Mouse (Mus musculus) hindlimb bud, embryonic 11.5 days (tissue): ENCODE data around the gene Zfp853.

Source experiments
- DNase-seq: peaks from one replicate; pipeline ENCODE4 v3.0.0-alpha.2; 2012; ENCODE audit warnings: low read depth, low spot score; ENCODE audit errors: extremely low spot score

The Zfp853 gene

DNA sequence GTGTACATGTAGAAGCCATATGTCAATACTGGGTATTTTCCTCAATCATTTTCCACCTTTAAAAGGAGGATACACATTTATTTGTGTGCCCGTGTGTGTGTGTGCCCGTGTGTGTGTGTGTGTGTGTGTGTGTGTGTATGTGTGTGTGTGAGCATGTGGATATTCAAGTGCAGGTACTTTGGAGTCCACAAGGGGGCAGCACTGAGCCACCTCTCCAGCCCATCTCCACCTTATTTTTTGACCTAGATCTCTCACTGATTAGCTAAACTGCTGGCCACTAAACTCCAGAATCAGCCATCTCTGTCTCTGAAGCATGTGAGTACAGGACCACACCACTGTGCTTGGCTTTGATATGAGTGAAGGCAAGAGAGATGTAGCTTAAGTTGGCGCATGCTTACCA lies 1.4 kb upstream of the Zfp853 start:
- no peak for DNase-seq

DNA sequence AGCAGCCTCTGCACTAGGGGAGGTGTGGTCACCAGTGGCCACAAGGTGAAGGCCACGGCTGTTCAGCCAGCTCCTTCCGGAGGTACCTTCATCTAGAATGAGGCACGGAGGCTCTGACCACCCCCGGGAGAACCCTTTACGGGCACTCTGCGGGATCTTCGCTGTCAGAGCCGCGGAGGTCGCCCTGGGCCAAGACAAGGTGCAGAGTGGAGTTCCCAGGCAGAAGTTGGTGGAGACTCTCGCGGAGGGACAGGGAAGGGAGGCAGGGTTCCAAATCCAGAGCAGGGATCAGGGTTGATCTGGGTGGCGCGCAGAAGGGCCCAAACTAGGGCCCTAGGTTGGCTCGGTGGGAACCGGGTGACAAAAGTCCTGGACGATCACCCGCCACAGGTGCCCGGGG lies 544 bp downstream of the Zfp853 start:
- no peak for DNase-seq

DNA sequence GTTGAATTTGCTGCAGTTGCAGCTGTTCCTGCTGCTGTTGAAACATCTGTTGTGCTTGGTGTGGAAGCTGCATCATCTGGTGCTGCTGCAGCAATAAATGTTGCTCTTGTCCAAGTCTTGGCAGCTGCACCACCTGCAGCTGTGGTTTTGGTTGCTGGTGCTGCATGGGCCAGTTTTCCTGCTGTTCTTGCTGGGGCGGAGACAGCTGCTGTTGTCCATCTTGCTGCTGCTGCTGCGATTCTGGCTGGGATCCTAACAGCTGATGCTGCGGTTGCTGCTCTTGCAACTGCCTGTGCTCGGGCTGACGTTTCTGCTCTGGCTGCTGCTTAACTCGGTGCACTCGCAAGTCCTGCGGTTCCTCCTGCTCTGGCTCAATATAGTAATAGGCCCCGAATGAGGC lies 4.1 kb downstream of the Zfp853 start:
- no peak for DNase-seq

DNA sequence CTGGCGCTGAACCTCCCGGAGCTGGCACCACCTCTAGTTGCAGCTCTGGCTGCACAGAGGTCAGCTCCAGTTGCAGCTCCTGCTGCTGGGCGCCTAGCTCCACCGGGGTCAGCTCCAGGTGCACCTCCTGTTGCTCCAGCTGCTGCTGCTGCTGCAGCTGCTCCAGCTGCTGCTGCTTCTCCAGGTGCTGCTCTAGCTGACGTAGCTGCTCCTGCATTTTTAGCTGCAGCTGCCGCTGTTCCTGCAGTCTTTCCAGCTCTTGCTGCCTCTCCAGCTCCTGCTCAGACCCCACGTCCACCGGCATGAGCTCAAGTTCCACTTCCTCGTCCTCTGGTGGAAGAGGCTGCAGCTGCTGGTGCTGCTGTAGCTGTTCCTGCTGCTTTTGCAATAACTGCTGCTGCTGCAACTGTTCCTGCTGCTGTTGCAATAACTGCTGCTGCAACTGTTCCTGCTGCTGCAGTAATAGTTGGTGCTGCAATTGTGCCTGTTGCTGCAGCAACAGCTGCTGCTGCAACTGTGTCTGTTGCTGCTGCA lies 5.0 kb downstream of the Zfp853 start:
- DNase-seq: no peak

DNA sequence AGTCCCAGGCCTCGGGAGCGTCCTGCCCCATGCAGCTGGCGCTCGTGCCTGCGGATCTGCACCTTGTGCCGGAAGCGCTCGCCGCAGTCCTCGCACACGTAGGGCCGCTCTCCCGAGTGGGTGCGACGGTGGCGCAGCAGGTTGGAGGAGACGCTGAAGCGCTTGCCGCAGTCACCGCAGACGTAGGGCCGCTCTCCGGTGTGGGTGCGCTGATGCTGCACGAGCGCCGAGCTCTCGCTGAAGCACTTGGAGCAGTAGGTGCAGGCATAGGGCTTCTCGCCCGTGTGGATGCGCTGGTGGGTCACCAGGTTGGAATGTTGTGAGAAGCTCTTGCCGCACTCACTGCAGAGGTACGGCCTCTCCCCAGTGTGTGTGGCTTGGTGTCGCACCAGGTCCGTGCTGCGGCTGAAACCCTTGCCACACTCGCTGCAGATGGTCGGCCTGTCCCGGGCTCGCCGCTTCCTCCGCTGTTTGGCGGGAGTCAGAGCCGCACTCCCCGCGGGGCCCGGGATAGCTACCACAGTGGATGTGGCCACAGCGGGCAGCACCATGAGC lies 5.6 kb downstream of the Zfp853 start:
- no peak for DNase-seq

DNA sequence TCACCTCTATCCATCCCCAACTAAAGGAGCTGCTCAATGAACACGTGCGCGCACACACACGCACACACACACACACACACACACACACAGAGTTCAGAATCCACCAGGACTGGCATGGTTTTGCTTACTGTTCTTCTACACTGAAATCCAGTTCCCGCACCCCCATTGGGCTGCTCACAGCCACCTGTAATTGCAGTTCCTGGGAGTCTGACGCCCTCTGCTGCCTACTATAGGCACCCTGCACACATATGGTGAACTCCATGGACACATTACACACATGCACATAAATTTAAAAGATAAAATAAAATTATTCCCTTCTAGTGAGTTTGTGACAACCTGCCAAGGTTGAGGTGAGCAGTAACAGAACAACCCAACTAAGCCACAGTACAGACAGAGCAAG lies 8.7 kb downstream of the Zfp853 start:
- no peak for DNase-seq

DNA sequence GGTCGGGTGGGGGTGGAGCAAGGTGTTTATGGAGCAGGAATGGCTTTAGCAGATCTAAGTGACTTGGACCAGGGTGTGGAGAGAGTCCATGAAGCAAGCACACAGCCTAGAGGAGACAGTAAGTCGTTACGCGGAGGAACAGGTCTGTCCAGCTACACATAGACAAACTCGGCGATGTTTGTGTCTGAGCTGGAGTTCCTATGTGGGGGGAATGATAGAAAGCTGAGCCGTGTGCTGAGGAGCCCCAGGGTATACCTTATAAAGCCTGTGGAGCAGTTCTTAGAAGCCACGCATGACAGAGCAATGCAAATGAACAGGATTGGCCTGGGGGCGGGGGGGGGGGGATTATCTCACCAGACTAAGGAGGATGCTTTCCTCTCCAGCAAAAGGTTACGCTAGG lies 14.2 kb downstream of the Zfp853 start:
- no peak for DNase-seq

DNA sequence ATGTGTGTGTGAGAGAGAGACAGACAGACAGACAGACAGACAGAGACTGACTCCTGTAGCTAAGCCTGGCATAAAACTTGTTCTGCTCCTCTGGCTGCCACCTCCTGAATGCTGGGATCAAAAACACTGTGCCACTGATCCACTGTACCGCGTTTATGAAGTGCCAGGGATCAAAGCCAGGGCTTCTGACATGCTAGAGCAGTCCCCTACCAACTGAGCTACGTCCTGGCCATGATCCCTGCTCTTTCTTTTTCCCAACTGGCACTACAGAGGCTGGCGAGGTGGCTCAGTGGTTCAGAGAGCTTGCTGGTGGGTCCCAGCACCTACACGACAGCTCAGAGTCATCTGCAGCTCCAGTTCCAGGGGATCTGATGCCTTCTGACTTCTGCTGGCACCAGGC lies 17.7 kb downstream of the Zfp853 start:
- no peak for DNase-seq

DNA sequence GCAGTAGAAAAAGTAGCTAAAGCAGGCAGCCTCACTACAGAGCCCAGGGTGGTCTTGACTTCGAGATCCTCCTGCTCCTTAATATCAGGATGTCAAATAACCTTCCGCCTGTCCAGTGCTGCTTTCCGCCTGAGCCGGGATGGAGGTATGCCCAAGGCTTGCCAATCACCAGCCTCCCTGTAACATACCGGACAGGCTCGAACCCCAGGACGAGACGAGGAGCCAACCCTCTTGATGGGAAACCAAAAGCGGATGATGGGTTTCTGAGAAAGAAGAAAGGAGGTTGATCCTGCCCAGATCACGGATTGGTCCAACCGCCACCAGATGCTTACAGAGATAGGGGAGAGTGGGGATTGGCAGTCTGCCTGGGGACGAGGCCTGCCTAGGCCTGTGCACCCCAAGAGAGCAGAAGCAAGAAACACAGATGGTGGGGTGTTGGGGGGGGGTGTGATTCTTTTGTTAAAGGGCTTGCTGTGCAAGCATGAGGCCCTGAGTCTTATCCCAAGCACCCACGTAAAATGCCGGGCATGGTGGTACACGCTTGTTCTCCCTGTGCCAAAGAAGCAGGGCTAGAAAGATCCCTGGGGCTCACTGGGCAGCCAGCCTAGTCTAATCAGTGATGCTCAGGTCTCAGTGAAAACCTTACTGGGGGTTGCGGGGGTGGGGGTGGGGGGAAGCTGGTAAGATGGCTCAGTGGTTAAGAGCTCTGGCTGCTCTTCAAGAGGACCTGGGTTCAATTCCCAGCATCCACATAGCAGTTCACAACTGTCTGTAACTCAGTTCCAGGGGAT lies 20.7 kb downstream of the Zfp853 start:
- no peak for DNase-seq

DNA sequence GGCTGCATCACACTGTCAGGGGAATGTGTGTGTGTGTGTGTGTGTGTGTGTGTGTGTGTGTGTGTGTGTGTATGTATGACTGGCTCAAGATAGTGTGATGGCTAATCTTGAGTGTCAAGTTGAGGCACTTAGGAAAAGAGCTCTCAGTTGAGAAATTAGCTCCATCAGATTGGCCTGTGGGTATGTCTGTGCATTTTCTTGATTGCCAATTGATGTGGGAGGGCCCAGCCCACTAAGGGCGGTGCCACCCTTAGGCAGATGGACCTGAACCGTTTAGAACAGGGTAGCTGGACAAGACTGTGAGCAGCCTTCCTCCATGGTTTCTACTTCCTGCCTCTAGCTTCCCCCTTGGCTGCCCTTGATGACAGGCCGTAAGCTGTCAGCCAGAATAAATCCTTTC lies 21.3 kb downstream of the Zfp853 start:
- DNase-seq: no peak

DNA sequence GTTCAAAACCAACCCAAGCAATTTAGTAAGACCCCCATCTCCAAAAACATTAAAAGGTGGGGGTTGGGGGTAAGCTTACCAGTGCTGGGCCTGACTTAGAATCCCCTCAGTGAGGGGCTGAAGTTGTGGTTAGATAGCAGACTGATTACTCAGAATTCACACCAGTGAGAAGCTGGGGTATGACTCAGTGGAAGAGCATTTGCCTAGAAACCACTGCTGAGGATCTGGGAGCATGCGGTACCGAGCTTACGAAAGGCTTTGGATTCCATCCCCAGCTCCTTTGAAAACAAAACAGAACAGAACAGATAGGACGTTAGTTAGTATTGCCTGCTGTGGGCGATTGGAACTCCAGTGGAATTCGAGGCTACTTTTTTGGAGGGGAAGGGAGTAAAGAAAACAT lies 21.8 kb downstream of the Zfp853 start:
- no peak for DNase-seq

DNA sequence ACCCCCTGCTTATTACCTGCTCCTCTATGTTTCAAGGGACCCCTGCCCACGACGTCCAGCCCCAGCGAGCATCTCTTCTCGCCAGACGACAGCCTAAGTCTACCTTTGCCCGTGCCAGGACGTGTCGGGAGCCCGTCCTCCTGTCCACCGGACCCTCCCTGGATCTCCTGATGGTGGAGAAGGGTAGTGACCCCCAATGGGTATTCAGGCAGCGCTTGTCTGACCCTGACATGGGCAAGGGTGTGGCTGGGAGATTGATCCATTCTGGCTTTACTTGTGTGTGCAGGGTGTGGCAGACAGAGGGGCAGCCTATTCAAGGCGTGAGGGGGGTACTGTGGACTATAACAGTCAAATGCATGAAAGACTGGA lies 23.3 kb downstream of the Zfp853 start:
- DNase-seq: no peak

DNA sequence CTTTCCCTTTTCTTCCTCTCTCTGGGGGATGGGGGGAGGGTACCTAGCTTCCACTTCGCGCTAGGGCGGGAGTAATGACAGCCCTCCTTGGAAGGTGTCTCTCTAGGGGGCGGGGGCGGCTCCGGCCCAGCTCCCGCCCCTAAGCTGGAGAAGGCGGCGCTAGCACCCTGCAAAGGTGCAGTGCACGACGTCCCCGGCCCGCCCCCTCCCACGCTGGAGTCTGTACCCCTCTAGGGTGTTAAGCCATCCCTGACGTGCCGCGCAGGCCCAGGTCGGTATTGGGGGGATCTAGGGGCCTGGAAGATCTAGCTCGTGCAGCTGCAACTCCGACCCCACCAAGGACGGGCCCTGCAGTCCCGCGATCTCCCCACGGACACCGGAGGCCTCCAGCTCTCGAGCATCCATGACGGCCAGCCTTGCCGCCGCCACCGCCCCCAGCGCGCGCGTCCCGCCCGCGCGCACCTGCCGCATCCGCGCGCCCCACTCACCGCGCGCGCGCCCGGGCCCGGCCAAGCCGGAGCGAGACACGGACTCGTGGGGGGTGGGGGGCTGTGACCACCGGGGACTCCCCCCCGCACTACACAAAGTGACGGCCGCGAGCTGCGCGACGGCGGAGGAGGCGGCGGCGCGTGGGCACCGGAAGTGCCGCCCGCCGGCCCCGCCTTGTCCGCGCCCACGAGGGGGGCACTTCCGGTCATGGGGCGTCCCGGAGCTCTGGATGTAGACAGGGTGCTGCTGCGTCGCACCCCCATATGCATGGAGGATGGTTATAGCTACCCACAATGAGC lies 23.9 kb downstream of the Zfp853 start, which contains the start of gene Zfp316:
Gene Zfp316 (minus strand): TSS at position 660 of the 788 bp plus-strand sequence.
- no peak for DNase-seq

DNA sequence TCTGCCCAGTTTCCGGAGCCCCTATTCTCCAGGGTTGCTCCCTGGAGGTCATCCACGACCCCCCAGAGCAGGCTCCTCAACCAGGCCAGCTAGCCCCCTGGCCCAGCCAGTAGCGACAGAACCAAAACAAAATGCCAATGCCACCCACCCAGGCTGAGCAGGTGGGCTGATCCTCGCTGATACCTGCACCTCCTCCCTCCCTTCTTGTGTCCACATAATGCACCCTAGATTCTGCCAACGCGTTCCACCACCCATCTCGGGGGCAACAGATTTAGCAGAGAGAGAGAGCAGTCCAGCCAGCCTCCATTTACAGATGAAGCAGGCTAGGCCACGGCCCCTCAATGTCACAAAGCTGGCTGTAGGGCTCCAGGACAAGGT lies 24.4 kb downstream of the Zfp853 start:
- DNase-seq: no peak

DNA sequence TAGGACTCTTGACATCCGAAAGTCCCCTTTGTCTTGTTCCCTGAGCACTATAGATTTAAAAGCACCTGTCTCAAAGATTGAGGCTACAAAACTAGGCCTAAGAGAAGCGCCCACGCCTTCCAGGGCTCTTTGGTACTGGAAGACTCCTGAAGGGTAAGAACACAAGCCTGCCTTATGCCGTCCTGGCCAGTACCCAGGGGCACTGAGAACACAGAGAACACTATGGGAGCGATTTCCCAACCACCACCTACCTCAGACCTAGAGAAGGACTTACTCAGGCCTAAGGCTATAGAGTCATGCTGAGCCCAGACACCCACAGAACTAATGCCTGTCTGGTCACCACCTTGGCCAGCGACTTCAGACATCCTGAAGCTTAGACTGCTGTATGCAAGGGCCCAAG lies 26.6 kb downstream of the Zfp853 start:
- DNase-seq: no peak

DNA sequence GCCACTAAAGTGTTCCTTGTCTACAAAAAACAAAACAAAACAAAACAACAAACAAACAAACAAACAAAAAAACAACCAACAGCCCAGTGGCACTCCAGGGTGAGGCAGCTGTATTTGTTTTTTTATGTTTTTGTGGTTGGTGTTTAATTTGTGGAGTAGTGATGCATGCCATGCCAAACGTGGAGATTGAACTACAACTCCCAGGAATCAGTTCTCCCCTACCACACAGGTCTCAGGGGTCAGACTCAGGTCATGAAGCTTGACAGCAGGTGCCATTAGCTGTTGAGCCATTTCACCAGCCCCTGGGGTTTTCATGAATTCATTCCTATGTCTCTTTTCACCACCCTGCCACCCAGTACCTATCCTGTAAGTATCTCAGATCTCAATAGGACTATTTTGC lies 28.0 kb downstream of the Zfp853 start:
- DNase-seq: no peak

DNA sequence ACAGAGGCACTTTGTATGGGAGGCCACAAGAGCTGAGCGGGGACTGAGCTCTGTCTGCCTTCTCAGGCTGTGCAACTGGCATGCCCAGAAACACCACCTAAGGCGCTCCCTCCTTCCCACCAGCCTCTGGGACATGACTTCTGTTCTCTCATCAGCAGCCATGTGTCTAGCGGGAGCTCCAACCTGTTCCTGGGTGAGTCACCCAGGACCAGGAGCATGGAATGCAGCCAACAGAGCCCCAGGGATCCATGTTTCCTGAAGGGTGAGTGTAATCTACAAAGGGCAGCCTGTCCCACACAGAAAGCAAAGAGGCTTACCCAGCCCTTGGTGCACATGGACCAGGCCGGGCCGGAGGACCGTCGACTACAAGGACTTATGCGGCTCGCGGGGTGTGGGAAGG lies 28.7 kb downstream of the Zfp853 start:
- DNase-seq: no peak

DNA sequence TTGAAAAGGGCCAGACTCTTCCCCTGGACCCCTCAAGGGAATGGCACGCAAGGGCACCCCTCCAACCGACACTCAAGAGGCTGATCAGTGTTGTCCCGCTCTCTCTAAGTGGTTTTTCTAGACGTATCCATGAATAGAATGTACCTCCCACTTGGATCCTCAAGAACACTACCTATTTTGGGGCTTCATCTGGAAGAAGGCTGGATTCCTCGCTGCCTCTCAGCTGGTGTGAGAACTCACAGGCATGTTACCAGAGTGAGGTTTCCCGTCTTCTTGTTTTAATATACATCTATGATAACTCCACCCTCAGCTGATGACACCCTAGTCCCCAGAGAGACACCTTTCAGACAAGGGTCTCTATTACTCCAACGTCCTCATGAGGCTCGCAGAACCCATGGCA lies 31.8 kb downstream of the Zfp853 start:
- DNase-seq: no peak

DNA sequence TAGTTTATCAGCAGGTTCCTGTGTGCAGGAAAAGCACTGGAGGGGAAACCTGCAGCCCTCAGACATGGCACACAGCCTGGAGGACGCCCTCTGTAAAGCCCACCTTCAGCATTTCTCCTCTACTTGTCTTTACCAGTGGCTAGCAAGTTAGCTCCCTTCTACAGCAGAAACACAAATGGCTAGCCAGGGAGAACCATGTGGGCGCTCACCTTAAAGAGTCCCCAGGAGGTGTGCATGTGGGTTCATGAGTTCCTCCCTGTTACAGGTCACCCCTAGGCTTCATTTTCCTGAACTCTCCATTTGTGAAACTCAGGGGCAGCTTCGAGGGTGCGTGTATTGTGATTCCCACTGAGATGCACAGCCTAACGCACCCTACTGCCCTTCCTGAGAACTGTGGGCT lies 37.6 kb downstream of the Zfp853 start:
- no peak for DNase-seq

DNA sequence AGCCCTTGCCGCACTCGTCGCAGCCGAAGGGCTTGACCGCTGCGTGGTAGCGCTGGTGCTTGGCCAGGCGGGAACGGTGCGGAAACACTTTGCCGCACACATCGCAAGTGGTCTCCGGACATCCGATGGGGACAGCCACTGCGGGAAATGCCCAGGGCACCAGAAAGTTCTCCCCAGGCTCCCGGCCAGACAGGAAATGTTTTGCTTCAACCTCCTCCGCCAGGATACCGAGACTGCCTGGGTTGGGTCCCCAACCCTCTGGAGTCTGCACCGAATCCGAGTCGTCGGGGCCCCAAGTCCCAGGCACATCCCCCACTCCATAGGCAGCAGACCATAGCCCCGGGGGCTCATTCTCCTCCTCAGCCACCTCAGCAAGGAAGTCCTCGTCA lies 38.3 kb downstream of the Zfp853 start:
- no peak for DNase-seq

DNA sequence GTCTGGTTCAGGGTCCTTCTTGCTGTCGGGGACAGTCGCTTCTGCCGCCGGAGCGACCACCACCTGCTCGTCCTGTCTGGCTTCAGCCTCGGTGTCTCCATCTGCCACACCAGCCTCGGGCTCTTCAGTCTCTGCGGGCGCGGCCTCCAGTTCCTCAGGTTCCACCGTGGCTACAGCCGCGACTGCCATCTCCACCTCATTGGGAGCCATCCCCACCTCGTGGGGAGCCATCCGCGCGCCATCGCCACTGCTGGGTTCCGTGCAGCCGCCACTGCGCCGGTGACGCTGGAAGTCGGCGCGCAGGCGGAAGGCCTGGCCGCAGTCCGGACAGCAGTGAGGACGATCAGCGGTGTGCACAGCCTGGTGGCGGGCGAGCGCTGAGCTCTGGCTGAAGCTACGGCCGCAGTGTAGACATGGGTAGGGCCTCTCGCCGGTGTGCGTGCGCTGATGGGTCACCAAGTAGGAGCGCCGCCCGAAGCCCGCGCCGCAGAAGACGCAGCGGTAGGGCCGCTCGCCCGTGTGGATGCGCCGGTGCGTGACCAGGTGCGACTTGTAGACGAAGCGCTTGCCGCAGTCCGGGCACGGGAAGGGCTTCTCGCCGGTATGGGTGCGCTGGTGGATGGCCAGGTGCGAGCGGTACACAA lies 38.8 kb downstream of the Zfp853 start:
- no peak for DNase-seq
